Mouse (Mus musculus): ENCODE measurements around the gene Hip1. TPM values are rescaled to one million over a fixed set of nuclear protein-coding genes. Genes with fewer than 3 reads are reported as not detected.

The Hip1 gene
- polyA plus RNA-seq (2012; rRNA removed), result 39.5 and 45.0 TPM in 2 replicates

GRCm38 (mm10) chr5:135544865-135545797 is at the start of gene Hip1:
Hip1 (minus strand) TSS chr5:135545120.

GRCm38 (mm10) chr5:135573006-135573405 is 28.1 kb upstream of the Hip1 start, which contains the start of gene Ccl24:
Ccl24 (minus strand) TSS chr5:135573049.

GRCm38 (mm10) chr5:135563469-135563868 is 18.5 kb upstream of the Hip1 start, which contains the start of gene Ccl26:
Ccl26 (minus strand) TSS chr5:135563569.

GRCm38 (mm10) chr5:135394004-135394823 is 150.7 kb downstream of the Hip1 start, which contains the start of gene Pom121:
Pom121 (minus strand) TSS chr5:135394546.

GRCm38 (mm10) chr5:135369787-135370654 is 174.9 kb downstream of the Hip1 start, which contains the start of gene Nsun5:
Nsun5 (plus strand) TSS chr5:135369953.

Other genes starting within 250 kb of the Hip1 start
- gene Fkbp6, start 195.1 kb downstream of the Hip1 start, polyA plus RNA-seq (2012; rRNA removed), result 0.14 and 0.24 TPM in 2 replicates
- gene Trim50, start 191.8 kb downstream of the Hip1 start, polyA plus RNA-seq (2012; rRNA removed), result 0.04 TPM in 1 of 2 replicates, not detected in the other
- gene Nsun5, start 175.2 kb downstream of the Hip1 start, polyA plus RNA-seq (2012; rRNA removed), result 46.8 and 47.4 TPM in 2 replicates
- gene Pom121, start 150.6 kb downstream of the Hip1 start, polyA plus RNA-seq (2012; rRNA removed), result 25.7 and 31.4 TPM in 2 replicates
- gene Ccl26, start 18.4 kb upstream of the Hip1 start, polyA plus RNA-seq (2012; rRNA removed), result not detected in 2 replicates
- 3.6 and 4.4 TPM in 2 replicates for gene Ccl24, start 27.9 kb upstream of the Hip1 start, polyA plus RNA-seq (2012; rRNA removed)
- 48.0 and 49.9 TPM in 2 replicates for gene Rhbdd2, start 87.5 kb upstream of the Hip1 start, polyA plus RNA-seq (2012; rRNA removed)
- gene Por, start 124.9 kb upstream of the Hip1 start, polyA plus RNA-seq (2012; rRNA removed), result 123 and 133 TPM in 2 replicates
- 33.7 TPM in 2 replicates for gene Tmem120a, start 199.3 kb upstream of the Hip1 start, polyA plus RNA-seq (2012; rRNA removed)
- gene Styxl1, start 233.3 kb upstream of the Hip1 start, polyA plus RNA-seq (2012; rRNA removed), result 0.10 and 0.29 TPM in 2 replicates
- gene Mdh2, start 233.4 kb upstream of the Hip1 start, polyA plus RNA-seq (2012; rRNA removed), result 471 TPM in 2 replicates